Mouse (Mus musculus) C2C12 (cell line): ENCODE measurements around the gene Slc46a3. TPM values are rescaled to one million over a fixed set of nuclear protein-coding genes. Genes with fewer than 3 reads are reported as not detected.
A peak's percentile ranks its signal among the peaks of the same experiment; 100 is the strongest.

Experiments used
- H3K27me3 ChIP-seq: one replicate; pipeline ENCODE4 v1.6.1; 2011; ENCODE audit not compliant: control insufficient read depth, insufficient read depth, insufficient read length
- H3K36me3 ChIP-seq: one replicate; pipeline ENCODE4 v1.6.1; 2011; ENCODE audit not compliant: control insufficient read depth, insufficient read depth
- H3K4me3 ChIP-seq: one replicate; pipeline ENCODE4 v1.5.1; 2011; ENCODE audit warnings: mild to moderate bottlenecking, control low read depth; ENCODE audit not compliant: poor library complexity, insufficient read depth, severe bottlenecking
- H3K79me2 ChIP-seq: one replicate; pipeline ENCODE4 v1.6.1; 2011; ENCODE audit not compliant: control insufficient read depth, insufficient read depth
- H3K79me3 ChIP-seq: one replicate; pipeline ENCODE4 v1.6.1; 2011; ENCODE audit warnings: low read depth, control low read depth
- H3ac ChIP-seq: one replicate; pipeline ENCODE3; 2011; ENCODE audit warnings: low read depth; ENCODE audit not compliant: control insufficient read depth, insufficient read length
- CEBPB ChIP-seq: IDR thresholded peaks from one replicate; pipeline ENCODE4 v1.6.1; 2011; ENCODE audit warnings: low read depth, mild to moderate bottlenecking, control low read depth, moderate library complexity
- CTCF ChIP-seq: IDR thresholded peaks from one replicate; pipeline ENCODE4 v1.5.1; 2011; ENCODE audit not compliant: control insufficient read depth, insufficient read depth, insufficient read length
- FOSL1 ChIP-seq: IDR thresholded peaks from one replicate; pipeline ENCODE4 v1.8.0; 2011; ENCODE audit warnings: mild to moderate bottlenecking, low read length; ENCODE audit not compliant: poor library complexity, insufficient read depth, severe bottlenecking
- MAX ChIP-seq: IDR thresholded peaks from one replicate; pipeline ENCODE4 v1.6.1; 2011; ENCODE audit warnings: mild to moderate bottlenecking, control low read depth
- MYOD1 ChIP-seq: IDR thresholded peaks from one replicate; pipeline ENCODE4 v1.6.1; 2011; ENCODE audit warnings: low read depth; ENCODE audit not compliant: control insufficient read depth, insufficient read length
- MYOG ChIP-seq: IDR thresholded peaks from one replicate; pipeline ENCODE4 v1.6.1; 2011; ENCODE audit not compliant: control insufficient read depth, insufficient read length; ENCODE audit errors: extremely low read depth
- USF1 ChIP-seq: IDR thresholded peaks from one replicate; pipeline ENCODE4 v1.6.1; 2011; ENCODE audit warnings: low read depth, mild to moderate bottlenecking, control low read depth, moderate library complexity
- polyA plus RNA-seq: library from polyadenylated mRNA; unstranded; fragments of >200 nt; fragmentation: generic; extraction: Trizol; gene quantifications from one replicate; pipeline ENCODE4 v1.2.1, GENCODE M21; 2012; ENCODE audit warnings: missing spikeins

The Slc46a3 gene
- polyA plus RNA-seq, 1 experiment, result 0.23 TPM

GRCm38 (mm10) chr5:147860449-147861261, 34.0 kb downstream of the Slc46a3 start, which contains the start of gene Pomp:
Gene Pomp (plus strand): TSS chr5:147860461.
- Histone ChIP-seq H3K4me3 (peak within 1 kb of the TSS; percentile 96), H3K27me3 (no peaks in the 10 kb centered on the region), H3K36me3 (peaks cover 32% of the 10 kb centered on the region), H3ac (peak within 1 kb of the TSS; percentile 87), H3K79me2 (peaks cover 45% of the 10 kb centered on the region), H3K79me3 (peaks cover 35% of the 10 kb centered on the region)
- TF ChIP-seq MAX, result peak; percentile 59
- TF ChIP-seq CEBPB, result no peak
- no peak for TF ChIP-seq FOSL1
- TF ChIP-seq MYOD1, result no peak
- TF ChIP-seq MYOG, result no peak
- TF ChIP-seq CTCF, result no peak
- TF ChIP-seq USF1, result no peak

DNA sequence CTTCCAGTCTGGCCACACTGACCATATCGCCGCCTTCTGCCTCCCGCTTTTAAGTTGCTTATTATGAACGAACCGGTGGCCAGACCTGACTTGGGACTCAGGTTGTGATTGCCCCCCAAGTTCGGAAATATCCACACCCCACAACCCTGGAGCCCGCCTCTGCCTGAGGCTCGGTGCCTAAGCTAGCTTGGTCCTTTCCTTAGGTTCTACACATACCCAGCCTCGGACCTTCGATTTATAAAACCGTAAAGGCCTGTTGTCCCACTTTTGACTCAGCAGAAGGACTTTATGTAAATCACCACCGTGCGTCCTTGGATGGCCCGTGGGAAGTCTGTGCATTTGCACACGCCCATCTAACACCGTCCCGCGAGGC, 34.6 kb downstream of the Slc46a3 start:
- TF ChIP-seq MAX, result no peak
- no peak for TF ChIP-seq MYOG
- no peak for TF ChIP-seq FOSL1
- no peak for TF ChIP-seq MYOD1
- TF ChIP-seq CTCF, result no peak
- TF ChIP-seq CEBPB, result no peak
- TF ChIP-seq USF1, result no peak
- H3K36me3 ChIP-seq, result peaks cover 27% of the 10 kb centered on the region
- peaks cover 45% of the 10 kb centered on the region for H3K79me2 ChIP-seq

DNA sequence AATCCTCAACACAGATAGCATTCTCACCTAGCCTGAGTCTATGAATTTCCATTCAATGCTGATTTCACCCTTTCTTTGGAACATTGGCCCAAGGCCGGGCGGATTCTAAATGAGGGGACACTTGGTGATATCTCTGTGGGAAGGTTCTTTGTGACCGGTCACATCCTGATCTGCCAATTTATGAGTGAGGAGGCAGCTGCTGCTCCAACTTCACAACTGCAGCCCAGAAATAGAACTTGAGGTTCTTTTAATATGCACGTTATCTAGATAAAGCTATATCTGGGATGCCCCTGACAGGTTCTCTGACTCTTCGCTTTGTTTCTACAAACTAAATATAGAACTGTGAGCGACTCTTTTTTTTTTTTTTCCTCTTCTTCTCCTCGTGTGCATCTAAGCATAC, 44.4 kb downstream of the Slc46a3 start:
- H3K4me3 ChIP-seq, result no peak overlapping the region
- no peak overlapping the region for H3ac ChIP-seq
- H3K27me3 ChIP-seq, result peaks cover 10% of the 10 kb centered on the region
- H3K79me2 ChIP-seq, result no peaks in the 10 kb centered on the region
- H3K79me3 ChIP-seq, result no peaks in the 10 kb centered on the region
- H3K36me3 ChIP-seq, result no peaks in the 10 kb centered on the region
- TF ChIP-seq USF1, result no peak
- no peak for TF ChIP-seq CTCF
- no peak for TF ChIP-seq CEBPB
- TF ChIP-seq MYOD1, result no peak
- no peak for TF ChIP-seq FOSL1
- TF ChIP-seq MYOG, result no peak
- no peak for TF ChIP-seq MAX

More for the DNA sequence above, 34.6 kb downstream of the Slc46a3 start:
- peak overlapping the region; percentile 76 for H3ac ChIP-seq
- peaks cover 30% of the 10 kb centered on the region for H3K79me3 ChIP-seq
- peak overlapping the region; percentile 96 for H3K4me3 ChIP-seq
- no peaks in the 10 kb centered on the region for H3K27me3 ChIP-seq

DNA sequence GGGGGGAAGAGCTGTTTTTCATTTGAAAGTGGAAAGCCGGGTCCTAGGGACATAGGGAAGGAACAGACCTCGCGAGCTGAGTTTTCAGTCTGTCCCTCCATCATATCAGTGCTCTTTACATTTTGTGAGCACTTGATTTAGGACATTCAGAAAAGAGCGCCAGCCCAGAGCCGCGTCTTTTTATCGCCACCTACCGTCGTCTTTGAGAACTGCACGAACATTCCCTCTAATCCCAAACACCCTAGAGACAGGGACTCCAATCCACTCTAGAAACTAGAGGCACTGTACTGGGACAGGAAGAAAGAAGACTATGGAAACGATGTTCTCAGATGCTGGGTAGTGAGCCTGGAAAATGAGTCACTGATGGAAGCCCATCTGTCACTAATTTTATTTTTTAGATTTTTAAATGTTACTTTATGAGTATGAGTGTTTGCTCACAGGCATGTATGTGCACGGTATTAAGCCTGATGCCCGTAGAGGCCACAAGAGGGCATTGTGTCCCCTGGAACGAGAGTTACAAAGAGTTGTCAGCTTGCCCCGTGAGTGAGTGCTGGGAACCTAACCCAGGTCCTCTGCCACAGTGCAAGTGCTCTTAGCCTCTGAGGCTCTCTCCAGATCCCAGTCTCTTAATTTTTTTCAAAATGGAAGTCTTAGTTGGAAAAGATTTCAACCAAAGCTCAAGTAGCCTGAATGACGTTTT, 46.3 kb downstream of the Slc46a3 start:
- no peak for TF ChIP-seq MAX
- TF ChIP-seq CTCF, result no peak
- TF ChIP-seq USF1, result no peak
- TF ChIP-seq FOSL1, result no peak
- TF ChIP-seq MYOD1, result no peak
- TF ChIP-seq CEBPB, result no peak
- no peak for TF ChIP-seq MYOG
- Histone ChIP-seq H3ac (no peak overlapping the region), H3K36me3 (no peaks in the 10 kb centered on the region), H3K4me3 (no peak overlapping the region), H3K27me3 (peaks cover 10% of the 10 kb centered on the region), H3K79me3 (no peaks in the 10 kb centered on the region), H3K79me2 (no peaks in the 10 kb centered on the region)

- Histone ChIP-seq H3K36me3 (no peaks in the 10 kb centered on the region), H3K4me3 (no peak overlapping the region), H3K79me2 (no peaks in the 10 kb centered on the region), H3K79me3 (no peaks in the 10 kb centered on the region), H3K27me3 (peaks cover 7% of the 10 kb centered on the region), H3ac (no peak overlapping the region)
- TF ChIP-seq MYOG (no peak), MAX (no peak), FOSL1 (no peak), CEBPB (no peak)
Measured at GRCm38 (mm10) chr5:147847361-147847760, 47.3 kb downstream of the Slc46a3 start.

DNA sequence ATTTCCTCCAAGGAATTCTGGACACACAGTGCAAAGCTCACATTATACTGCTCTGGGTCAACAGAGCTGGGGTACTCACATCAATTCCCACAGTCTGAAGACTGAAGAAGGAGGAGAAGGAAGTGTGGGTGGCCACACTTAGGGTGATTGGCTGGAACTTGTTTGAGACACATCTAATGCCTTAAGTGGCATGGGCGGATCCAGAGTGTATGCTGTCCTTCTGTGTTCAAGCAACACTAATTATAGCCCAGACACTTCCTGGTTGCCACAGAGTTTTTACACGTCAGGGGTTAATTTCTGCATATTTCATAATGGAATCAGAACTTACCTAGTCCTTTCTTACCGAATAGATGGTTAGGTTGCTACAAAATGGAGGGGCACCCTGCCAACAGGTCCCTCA, 49.3 kb downstream of the Slc46a3 start:
- no peak for TF ChIP-seq CEBPB
- TF ChIP-seq MAX, result no peak
- no peak for TF ChIP-seq USF1
- TF ChIP-seq MYOG, result no peak
- Histone ChIP-seq H3K27me3 (no peaks in the 10 kb centered on the region), H3K36me3 (no peaks in the 10 kb centered on the region), H3K79me3 (no peaks in the 10 kb centered on the region), H3K4me3 (no peak overlapping the region), H3K79me2 (no peaks in the 10 kb centered on the region), H3ac (no peak overlapping the region)
